Mouse (Mus musculus) neural tube, embryonic 14.5 days (tissue): Measurements from ENCODE around the gene Paqr7. TPM values are rescaled to one million over a fixed set of nuclear protein-coding genes. Genes with fewer than 3 reads are reported as not detected.

Experiments
- ATAC-seq: fragments of 200-750 bp; cut with Nextera tagmentation; 2 replicates; pipeline ENCODE4 v1.8.0; 2017; ENCODE audit warnings: low read depth, mild to moderate bottlenecking, moderate TSS enrichment, moderate library complexity
- H3K27ac ChIP-seq: fragments of 300-500 bp; sonication (generic); 2 replicates; pipeline ENCODE4 v1.5.1; 2014; ENCODE audit warnings: low read depth, mild to moderate bottlenecking, control low read depth, low read length, moderate library complexity, mixed read lengths
- H3K27me3 ChIP-seq: fragments of 300-500 bp; sonication (generic); 2 replicates; pipeline ENCODE4 v1.6.1; 2014; ENCODE audit warnings: low read length; ENCODE audit not compliant: control insufficient read depth, insufficient read depth
- H3K36me3 ChIP-seq: fragments of 300-500 bp; sonication (generic); 2 replicates; pipeline ENCODE4 v1.6.1; 2014; ENCODE audit warnings: low read length, mixed read lengths; ENCODE audit not compliant: control insufficient read depth, insufficient read depth
- H3K4me1 ChIP-seq: fragments of 300-500 bp; sonication (generic); 2 replicates; pipeline ENCODE4 v1.6.1; 2014; ENCODE audit warnings: low read length; ENCODE audit not compliant: control insufficient read depth, insufficient read depth
- H3K4me2 ChIP-seq: fragments of 300-500 bp; sonication (generic); 2 replicates; pipeline ENCODE4 v1.6.1; 2014; ENCODE audit warnings: mild to moderate bottlenecking, low read depth, low read length, control low read depth
- H3K4me3 ChIP-seq: fragments of 300-500 bp; sonication (generic); 2 replicates; pipeline ENCODE4 v1.5.1; 2014; ENCODE audit warnings: low read depth, low read length, control low read depth, mixed read lengths
- H3K9ac ChIP-seq: fragments of 300-500 bp; sonication (generic); replicated peaks from 2 replicates; pipeline ENCODE4 v1.6.1; 2014; ENCODE audit warnings: low read depth, mild to moderate bottlenecking, control low read depth, low read length, mixed read lengths
- H3K9me3 ChIP-seq: fragments of 300-500 bp; sonication (generic); 2 replicates; pipeline ENCODE4 v1.6.1; 2016; ENCODE audit warnings: low read length; ENCODE audit not compliant: control insufficient read depth
- WGBS: fragments of 180-500 bp; shearing (Covaris S2); extraction: QIAGEN DNeasy Blood & Tissue Kit; methylation state at CpG from one replicate; pipeline ENCODE4 v1.1.7; 2014; 5-methylcytosine and 5-hydroxymethylcytosine counted together
- polyA plus RNA-seq: library from polyadenylated mRNA; unstranded; fragments of >200 nt; fragmentation: Nextera tagmentation; extraction: Ambion mirVana; gene quantifications from 2 replicates; pipeline ENCODE4 v1.2.1, GENCODE M21; 2014

Gene Paqr7
- polyA plus RNA-seq, 1 experiment from 2014 or later = 13.7 TPM

- ATAC-seq = no peak
- 81% methylated on average over 5 of the region's 5 CpGs for WGBS
- Histone ChIP-seq H3K27me3 (no peaks in the 10 kb centered on the region), H3K4me3 (no peak overlapping the region), H3K36me3 (no peaks in the 10 kb centered on the region), H3K4me2 (no peak overlapping the region), H3K4me1 (no peaks in the 10 kb centered on the region), H3K27ac (no peak overlapping the region), H3K9me3 (no peaks in the 10 kb centered on the region), H3K9ac (no peak overlapping the region)
Measured at GRCm38 (mm10) chr4:134458856-134459255, 37.6 kb upstream of the Paqr7 start.

GRCm38 (mm10) chr4:134460277-134460676, 36.2 kb upstream of the Paqr7 start:
- no peak for ATAC-seq
- no peak overlapping the region for H3K9ac ChIP-seq
- 86% methylated on average over 10 of the region's 10 CpGs for WGBS

GRCm38 (mm10) chr4:134461252-134461651, 35.2 kb upstream of the Paqr7 start:
- no peak for ATAC-seq
- H3K4me2 ChIP-seq = no peak overlapping the region
- WGBS = 81% methylated on average over 5 of the region's 5 CpGs
- H3K27me3 ChIP-seq = no peaks in the 10 kb centered on the region
- no peaks in the 10 kb centered on the region for H3K36me3 ChIP-seq
- no peak overlapping the region for H3K4me3 ChIP-seq
- H3K9ac ChIP-seq = no peak overlapping the region
- H3K4me1 ChIP-seq = peaks cover 7% of the 10 kb centered on the region; the same call in 1 of the 2 replicates
- no peaks in the 10 kb centered on the region for H3K9me3 ChIP-seq
- no peak overlapping the region for H3K27ac ChIP-seq

More at GRCm38 (mm10) chr4:134460277-134460676, 36.2 kb upstream of the Paqr7 start:
- Histone ChIP-seq H3K27ac (no peak overlapping the region), H3K27me3 (no peaks in the 10 kb centered on the region), H3K4me3 (no peak overlapping the region), H3K9me3 (no peaks in the 10 kb centered on the region), H3K4me2 (no peak overlapping the region), H3K4me1 (no peaks in the 10 kb centered on the region), H3K36me3 (no peaks in the 10 kb centered on the region)

- H3K4me2 ChIP-seq = peak overlapping the region; percentile 15; the same call in 1 of the 2 replicates
- H3K36me3 ChIP-seq = peaks cover under 1% of the 10 kb centered on the region; the same call in 1 of the 2 replicates
- H3K9ac ChIP-seq = no peak overlapping the region
- no peaks in the 10 kb centered on the region for H3K27me3 ChIP-seq
- no peak overlapping the region for H3K4me3 ChIP-seq
- H3K9me3 ChIP-seq = no peaks in the 10 kb centered on the region
- peak overlapping the region; percentile 68 for H3K27ac ChIP-seq
- H3K4me1 ChIP-seq = peaks cover 17% of the 10 kb centered on the region; the same call in 1 of the 2 replicates
- no peak for ATAC-seq
- WGBS = 38% methylated on average over 12 of the region's 12 CpGs
Measured at GRCm38 (mm10) chr4:134465789-134466188, 30.7 kb upstream of the Paqr7 start.

GRCm38 (mm10) chr4:134466381-134467262, 29.9 kb upstream of the Paqr7 start:
- no peak for ATAC-seq
- Histone ChIP-seq H3K9ac (peak overlapping the region; percentile 94), H3K4me2 (peak overlapping the region; percentile 92), H3K36me3 (peaks cover 7% of the 10 kb centered on the region; the same call in 1 of the 2 replicates), H3K4me1 (peaks cover 21% of the 10 kb centered on the region; the same call in 1 of the 2 replicates), H3K27ac (peak overlapping the region; percentile 97), H3K4me3 (peak overlapping the region; percentile 73), H3K9me3 (no peaks in the 10 kb centered on the region), H3K27me3 (no peaks in the 10 kb centered on the region)
- WGBS = 48% methylated on average over 11 of the region's 11 CpGs

- Histone ChIP-seq H3K4me2 (peak overlapping the region; percentile 92), H3K36me3 (peaks cover 16% of the 10 kb centered on the region; the same call in 1 of the 2 replicates), H3K27ac (peak overlapping the region; percentile 97), H3K27me3 (no peaks in the 10 kb centered on the region), H3K9me3 (no peaks in the 10 kb centered on the region), H3K9ac (peak overlapping the region; percentile 94), H3K4me1 (peaks cover 30% of the 10 kb centered on the region), H3K4me3 (peak overlapping the region; percentile 73)
- under 1% methylated on average over 31 of the region's 31 CpGs for WGBS
- peak; percentile 44 for ATAC-seq
Measured at GRCm38 (mm10) chr4:134467435-134468214, 28.9 kb upstream of the Paqr7 start.

GRCm38 (mm10) chr4:134468215-134468575, 28.3 kb upstream of the Paqr7 start, which contains the start of gene Stmn1:
Stmn1 (plus strand) TSS chr4:134468320.
- Histone ChIP-seq H3K27ac (peak within 1 kb of the TSS; percentile 97), H3K4me1 (peaks cover 35% of the 10 kb centered on the region), H3K27me3 (no peaks in the 10 kb centered on the region), H3K9ac (peak within 1 kb of the TSS; percentile 94), H3K36me3 (peaks cover 22% of the 10 kb centered on the region), H3K9me3 (no peaks in the 10 kb centered on the region), H3K4me3 (peak within 1 kb of the TSS; percentile 73), H3K4me2 (peak within 1 kb of the TSS; percentile 92)
- peak; percentile 95 for ATAC-seq
- 2% methylated on average over 28 of the region's 31 CpGs for WGBS

GRCm38 (mm10) chr4:134468578-134469266, 27.8 kb upstream of the Paqr7 start:
- peak overlapping the region; percentile 92 for H3K4me2 ChIP-seq
- H3K9ac ChIP-seq = peak overlapping the region; percentile 94
- peak overlapping the region; percentile 97 for H3K27ac ChIP-seq
- H3K4me3 ChIP-seq = peak overlapping the region; percentile 73
- peaks cover 36% of the 10 kb centered on the region for H3K4me1 ChIP-seq
- H3K36me3 ChIP-seq = peaks cover 23% of the 10 kb centered on the region
- no peaks in the 10 kb centered on the region for H3K9me3 ChIP-seq
- WGBS = under 1% methylated on average over 67 of the region's 68 CpGs
- H3K27me3 ChIP-seq = no peaks in the 10 kb centered on the region
- peak; percentile 82 for ATAC-seq
